Mouse (Mus musculus): ENCODE data around the gene Zfhx2.
"Not testable (repeated sequence)": the region's sequence is repeated elsewhere in the genome, so short reads cannot be mapped to it uniquely, and the experiment has no call there.

Gene Zfhx2

GRCm38 (mm10) chr14:55077481-55078365 lies 14.4 kb downstream of the Zfhx2 start:
- no peak for DNase-seq

- DNase-seq: no peak
Measured at GRCm38 (mm10) chr14:55076956-55077355, 15.2 kb downstream of the Zfhx2 start.

GRCm38 (mm10) chr14:55076224-55076623 lies 15.9 kb downstream of the Zfhx2 start:
- DNase-seq: peak; percentile 77

DNA sequence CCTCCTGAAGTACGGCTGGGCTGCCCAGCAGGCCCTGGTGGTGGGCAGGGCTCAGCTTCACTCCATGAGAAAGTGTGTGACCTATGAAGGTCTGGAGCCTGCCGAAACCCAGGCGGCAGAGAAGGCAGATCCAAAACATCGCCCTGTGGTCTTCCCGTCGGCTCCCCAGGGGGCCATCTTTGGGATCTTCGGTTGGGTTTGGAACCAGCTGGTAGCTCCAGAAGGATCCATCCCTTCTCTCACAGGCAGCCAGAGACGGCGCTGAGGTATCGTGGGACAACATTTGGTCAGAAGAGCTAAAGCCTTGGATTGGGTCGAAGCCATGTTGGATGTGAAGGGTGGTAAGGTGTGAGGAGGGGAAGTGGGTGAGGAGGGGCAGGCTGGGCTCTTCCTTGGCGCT lies 17.7 kb downstream of the Zfhx2 start:
- DNase-seq: no peak

- DNase-seq: no peak
Measured at GRCm38 (mm10) chr14:55071756-55072155, 20.4 kb downstream of the Zfhx2 start.

- no peak for DNase-seq
Measured at GRCm38 (mm10) chr14:55066042-55066441, 26.1 kb downstream of the Zfhx2 start.

DNA sequence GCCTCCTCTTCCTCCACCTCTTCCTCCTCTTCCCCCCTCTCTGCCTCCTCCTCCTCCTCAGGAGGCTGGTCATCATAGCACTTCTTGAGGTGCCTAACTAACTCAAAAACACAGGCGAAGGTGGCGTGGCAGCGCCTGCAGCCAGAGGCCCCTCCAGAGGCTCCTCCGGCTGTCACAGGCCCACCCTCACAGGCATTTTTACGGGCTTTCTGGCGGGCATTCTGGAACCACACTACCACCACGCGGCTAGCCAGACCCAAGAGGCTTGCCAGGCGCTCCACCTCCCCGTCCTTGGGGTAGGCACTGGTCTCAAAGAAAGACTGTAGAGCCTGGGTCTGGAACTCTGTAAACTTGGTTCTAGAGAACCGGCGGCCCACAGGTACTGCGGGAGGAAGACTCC lies 26.7 kb downstream of the Zfhx2 start:
- DNase-seq: no peak

GRCm38 (mm10) chr14:55064481-55065370 lies 27.4 kb downstream of the Zfhx2 start:
- DNase-seq: no peak

- no peak for DNase-seq
Measured at GRCm38 (mm10) chr14:55063581-55064381, 28.3 kb downstream of the Zfhx2 start.

DNA sequence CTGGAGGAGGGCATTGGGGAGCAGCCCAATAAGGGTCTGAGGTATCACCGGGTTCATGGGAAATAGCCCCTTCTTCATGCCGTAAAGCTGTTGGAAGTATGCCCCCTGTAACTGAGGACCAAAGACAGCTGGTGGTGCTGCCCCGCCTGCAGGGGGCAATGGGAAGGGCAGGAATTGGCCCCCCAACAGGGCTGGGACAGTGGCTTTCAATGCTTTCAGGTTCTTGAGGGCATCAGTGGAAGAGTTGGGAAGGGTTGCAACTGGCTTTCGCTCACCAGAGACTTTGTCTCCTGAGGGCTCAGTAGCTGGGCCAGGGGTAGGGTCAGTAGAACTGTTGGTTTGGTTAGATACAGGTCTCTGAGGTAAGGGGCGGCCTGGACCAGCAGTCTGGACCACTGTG lies 29.0 kb downstream of the Zfhx2 start:
- no peak for DNase-seq

DNA sequence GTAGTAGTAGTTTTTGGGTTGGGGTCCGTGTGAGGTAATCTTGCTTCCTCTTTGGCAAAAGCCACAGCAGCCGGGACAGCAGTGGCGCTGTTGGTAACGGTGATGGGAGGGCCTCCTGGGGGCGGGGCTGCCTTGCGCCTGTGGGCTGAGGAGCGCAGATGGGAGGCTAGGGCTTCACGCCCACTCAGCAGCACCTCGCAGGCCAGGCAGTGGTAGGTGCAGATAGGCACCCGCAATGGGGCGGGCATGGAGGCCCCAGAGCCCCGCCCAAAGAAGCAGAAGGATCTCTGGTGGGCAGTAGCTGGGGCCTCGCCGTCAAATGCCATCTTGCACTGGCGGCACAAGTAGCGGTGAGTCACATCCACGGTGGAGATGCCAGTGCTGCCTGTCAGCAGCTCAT lies 29.5 kb downstream of the Zfhx2 start:
- DNase-seq: no peak

DNA sequence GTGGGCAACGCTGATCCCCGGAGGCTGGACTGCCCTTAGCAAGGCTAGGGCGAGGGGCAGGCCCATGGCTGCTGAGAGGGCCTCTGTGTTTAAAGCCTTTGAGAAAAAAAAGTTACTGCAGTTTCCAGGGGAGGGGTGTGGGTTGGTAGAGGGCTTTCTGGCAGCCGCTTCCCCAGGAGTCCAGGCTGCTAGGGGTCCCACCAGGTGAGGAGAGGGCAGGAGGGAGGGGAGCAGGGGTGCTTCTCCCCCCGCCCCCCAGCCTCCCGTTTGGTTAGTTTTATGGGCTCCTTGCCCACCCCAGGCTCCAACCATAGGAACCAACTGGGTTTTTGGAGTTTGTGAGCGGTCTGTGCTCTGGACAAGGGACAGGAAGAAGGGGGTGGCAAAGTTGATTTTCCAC lies 30.3 kb downstream of the Zfhx2 start:
- no peak for DNase-seq

- DNase-seq: no peak
Measured at GRCm38 (mm10) chr14:55059931-55060330, 32.2 kb downstream of the Zfhx2 start.

- DNase-seq: no peak
Measured at GRCm38 (mm10) chr14:55059009-55059408, 33.1 kb downstream of the Zfhx2 start.

- peak; percentile 88 for DNase-seq
Measured at GRCm38 (mm10) chr14:55055167-55055834, 36.8 kb downstream of the Zfhx2 start.

- no peak for DNase-seq
Measured at GRCm38 (mm10) chr14:55054191-55054749, 37.9 kb downstream of the Zfhx2 start.

DNA sequence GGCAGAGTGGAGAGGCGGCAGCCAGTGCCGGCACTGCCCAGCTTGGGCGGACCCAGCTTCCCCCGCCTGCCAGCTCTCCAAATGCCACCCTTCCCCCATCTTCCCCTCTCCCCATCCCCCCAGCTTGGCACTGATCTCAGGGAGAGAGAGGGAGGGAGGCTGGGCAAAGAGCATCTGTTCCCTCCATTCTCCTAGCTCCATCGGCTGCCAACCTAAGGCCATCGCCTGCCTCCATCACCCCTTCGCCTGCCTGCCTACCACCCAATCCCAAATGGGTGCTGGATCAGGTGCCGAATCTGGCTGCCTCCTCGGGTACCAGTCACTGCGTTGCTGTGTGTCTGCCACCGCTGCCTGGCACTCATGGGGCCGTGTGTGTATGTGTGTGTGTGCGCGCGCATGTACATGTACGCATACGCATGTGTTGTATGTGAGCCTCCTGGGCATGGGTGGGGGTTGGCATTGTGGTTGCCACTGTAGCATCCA lies 38.4 kb downstream of the Zfhx2 start:
- DNase-seq: peak; percentile 72

DNA sequence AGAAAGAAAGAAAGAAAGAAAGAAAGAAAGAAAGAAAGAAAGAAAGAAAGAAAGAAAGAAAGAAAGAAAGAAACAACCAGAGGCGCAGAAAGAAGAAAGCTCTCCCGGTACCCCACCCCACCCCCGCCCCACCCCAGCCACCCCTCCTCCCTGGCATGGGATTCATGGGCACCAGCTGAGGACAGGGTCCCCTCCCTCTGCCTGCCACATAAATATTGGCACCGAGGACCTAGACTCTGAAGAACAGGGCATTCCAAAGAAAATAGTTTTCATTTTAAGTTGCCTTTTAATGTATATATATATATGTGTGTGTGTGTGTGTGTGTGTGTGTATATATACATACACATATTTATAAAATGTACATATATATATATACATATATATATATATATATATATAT lies 39.1 kb downstream of the Zfhx2 start:
- DNase-seq: no peak

- peak; percentile 89 for DNase-seq
Measured at GRCm38 (mm10) chr14:55052496-55052895, 39.6 kb downstream of the Zfhx2 start.

DNA sequence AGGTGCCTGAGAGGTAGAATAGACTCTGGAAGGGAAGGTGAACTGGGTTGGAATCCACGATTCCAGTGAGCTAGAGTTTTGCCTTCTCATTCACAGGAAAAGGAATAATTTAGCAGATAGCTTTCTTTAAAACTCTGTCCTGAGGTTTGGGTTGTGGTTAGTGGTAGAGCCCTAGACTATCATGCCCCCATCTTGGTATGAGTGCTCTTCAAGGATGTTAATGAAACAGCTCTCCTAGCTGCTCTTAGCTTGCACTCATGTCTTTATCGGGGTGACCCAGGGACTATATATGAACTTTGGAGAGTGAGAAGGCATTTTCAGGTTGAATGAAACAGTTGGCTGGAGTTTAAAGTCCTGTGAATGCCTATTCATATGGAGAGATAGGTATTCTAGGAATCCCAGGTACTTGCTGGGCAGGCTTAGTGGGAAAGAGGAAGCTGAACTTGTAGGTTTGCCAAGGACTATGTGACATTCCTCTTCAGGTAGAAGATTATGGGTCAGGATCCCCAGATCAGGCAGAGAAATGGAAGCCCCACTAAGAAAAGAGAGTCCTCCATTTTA lies 44.1 kb downstream of the Zfhx2 start:
- DNase-seq: no peak

DNA sequence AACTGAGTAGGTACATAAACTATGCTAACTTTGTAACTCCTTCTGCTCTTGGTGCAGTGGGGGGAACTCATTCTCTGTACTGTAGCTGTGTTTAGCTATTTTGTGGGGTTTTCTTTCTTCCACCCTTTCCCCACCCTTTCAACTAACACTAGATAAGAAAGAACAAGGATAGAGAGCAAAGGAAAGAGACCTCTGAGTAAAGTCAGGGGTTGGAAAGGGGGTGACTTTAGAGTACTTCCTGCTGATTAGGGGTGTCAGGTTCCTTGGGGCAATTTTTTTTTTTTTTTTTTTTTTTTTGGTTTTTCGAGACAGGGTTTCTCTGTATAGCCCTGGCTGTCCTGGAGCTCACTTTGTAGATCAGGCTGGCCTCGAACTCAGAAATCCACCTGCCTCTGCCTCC lies 48.4 kb downstream of the Zfhx2 start:
- DNase-seq: not testable (repeated sequence)

Measured in right cerebral cortex, postnatal 14 days (tissue).